Mouse (Mus musculus) T-cell, adult 2 months (primary cell): ENCODE results near the gene Alx3.

ENCODE experiments used
- DNase-seq: peaks from one replicate; pipeline ENCODE4 v3.0.0; 2022; ENCODE audit warnings: low spot score

Gene Alx3

DNA sequence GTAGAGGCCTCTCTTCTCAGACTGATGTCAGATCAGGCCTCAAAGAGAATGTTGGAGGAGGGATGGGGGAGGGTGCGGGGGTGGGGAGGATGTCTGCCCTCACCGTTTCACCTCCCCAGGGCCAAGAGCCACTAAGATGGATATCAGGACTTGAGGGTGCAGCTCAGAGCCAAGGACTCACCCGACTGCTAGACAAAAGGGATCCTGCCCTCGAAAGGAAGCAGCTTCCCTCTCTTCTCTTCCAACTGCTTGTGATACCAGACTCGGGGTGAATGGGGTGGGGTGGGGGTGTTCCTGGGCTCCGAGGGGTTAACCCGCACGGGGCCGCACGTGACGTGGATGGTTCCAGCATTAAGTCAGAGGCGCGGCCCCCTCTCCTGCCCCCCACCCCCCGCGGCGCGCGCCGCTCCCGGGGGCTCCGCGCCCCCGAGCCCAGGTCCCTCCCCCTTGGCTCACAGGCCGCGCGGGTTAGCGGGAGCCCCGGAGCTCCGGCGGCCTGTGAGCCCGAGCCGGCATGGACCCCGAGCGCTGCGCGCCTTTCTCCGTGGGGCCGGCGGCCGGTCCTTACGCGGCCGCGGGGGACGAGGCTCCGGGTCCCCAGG, at the start of gene Alx3:
Gene Alx3, plus strand, starts transcription at position 370 of the 602 bp plus-strand sequence.
- no peak for DNase-seq

DNA sequence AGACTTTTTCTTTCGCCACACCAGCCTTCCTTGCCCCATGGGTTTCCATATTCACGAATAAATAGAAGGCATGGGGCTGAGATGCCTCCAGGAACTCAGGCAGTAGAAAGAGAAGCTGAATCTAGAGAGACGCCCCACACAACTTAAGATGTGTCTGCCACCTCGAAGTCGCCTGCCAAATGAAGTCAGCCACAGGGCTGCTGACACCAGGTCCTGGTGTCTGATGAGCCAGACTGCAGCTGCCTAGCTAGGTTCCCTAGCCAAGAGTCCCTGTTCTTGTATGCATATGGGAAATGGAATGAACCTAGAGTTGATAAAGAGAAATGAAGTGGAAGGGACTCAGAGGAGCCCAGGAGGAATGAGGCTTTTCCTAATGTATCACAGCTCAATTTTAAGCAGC, 49.6 kb upstream of the Alx3 start:
- DNase-seq, result no peak

DNA sequence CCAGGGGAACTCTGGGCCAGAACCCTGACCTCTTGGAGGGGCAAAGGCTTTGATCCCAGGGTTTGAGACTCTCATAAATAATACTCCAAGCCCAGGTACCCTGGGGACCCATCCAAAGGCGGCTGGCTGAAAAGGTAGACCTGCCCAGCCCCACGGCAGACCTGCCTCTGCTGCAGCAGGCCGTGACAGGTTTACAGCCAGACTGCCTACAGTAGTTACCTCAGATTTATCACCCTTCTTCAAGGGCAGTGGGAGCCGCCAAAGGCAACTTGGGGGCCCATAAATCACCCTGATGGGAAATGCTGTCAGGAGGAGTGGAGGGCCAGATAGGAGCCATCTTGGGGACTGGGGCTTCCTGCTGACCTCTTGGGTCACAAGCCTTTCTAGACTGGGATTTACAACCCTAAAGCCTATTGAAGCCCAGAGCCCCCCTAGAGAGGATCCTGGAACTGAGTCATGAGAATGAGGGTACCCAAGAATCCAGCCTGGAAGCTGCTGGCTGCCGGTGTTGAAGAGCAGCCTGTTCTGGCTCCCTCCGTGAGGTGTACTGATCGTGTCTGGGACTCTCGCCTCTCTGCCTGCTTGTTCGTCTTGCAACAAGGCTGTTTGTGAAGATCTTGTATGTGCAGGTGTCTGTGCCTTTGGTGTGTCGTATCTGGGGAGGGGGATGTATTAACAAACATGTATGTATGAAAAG, 49.0 kb upstream of the Alx3 start:
- DNase-seq, result no peak

DNA sequence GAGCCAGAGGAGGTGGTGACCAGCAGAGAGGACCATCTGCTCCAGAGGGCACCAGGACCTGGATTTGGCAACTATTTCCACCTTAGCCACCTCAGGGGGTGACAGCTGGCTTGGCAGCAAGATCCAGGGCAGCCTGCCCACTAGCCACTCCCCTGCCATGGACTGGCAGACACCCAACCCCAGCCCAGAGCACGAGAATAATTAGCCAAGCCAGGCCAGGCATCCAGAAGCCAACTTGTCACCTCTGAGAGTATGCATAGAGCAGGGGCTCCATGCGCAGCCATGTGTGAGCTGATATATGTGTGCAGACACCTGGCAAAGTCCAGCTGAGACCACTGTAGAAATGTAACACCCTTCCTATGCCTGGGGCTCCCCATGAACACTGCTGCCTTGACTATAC, 47.9 kb upstream of the Alx3 start:
- DNase-seq, result no peak

DNA sequence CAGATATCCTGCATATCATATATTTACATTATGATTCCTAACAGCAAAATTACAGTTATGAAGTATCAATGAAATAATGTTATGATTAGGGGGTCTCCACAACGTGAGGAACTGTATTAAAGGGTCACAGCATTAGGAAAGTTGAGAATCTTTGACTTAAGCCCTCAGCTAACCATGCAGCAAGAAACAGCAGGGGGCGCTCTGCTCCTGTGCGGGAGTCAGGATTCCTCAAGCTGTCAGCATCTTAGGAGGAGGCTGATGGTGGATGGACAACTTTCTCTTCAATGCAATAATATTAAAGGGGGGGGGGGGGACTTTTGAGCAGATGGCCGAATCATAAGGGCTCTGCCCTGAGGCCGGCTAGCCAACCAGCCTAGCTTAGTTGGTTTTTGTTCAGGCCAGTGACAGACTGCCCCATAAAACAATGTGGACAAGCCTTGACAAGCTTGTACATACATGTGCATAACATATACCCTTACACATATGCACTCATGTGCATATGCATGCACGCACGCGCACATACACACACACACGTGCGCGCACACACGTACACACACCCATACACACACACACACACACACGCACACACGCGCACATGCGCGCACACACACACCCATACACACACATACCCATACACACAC, 44.3 kb upstream of the Alx3 start:
- DNase-seq, result no peak

DNA sequence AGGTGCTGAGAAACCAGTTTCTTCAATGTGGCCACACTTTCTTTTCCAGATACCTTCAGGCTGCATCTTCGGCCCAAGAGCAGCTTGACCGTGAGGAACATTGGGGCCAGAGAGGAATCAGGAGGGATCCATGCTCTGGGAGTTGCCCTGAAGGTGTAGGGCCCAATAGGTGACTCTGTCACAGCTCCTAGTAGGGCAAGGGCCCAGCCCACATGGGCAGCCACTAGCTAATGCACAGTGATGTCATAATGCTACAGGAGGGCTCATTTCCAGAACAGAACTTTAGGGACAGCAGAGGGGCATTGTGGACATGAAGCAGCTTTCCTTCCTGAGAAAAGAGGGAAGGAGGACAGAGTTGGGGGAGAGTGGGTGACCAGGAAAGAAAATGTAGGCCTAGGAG, 40.0 kb upstream of the Alx3 start, which contains the start of gene Ubl4b:
Gene Ubl4b, minus strand, starts transcription at position 232 of the 400 bp plus-strand sequence.
- no peak for DNase-seq

DNA sequence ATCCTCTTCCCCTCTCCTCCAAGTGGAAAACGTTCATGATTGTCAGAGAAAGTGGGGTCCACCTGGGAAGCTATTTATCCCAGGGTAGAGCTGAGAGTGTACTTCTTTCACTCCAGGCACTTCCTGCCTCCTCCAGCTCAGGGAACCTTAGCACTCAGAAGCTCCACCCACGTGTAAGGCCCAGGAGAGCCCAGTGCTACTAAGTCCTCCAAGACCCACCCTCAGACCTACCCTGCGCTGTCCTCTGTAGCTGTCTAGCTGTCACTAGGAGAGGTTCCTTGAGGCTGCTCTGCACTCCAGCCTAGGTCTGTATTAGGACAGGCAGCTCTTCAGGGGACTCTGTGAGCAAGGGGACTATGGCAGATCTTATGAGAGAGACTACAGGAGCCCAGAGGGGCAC, 36.1 kb upstream of the Alx3 start:
- DNase-seq, result no peak

DNA sequence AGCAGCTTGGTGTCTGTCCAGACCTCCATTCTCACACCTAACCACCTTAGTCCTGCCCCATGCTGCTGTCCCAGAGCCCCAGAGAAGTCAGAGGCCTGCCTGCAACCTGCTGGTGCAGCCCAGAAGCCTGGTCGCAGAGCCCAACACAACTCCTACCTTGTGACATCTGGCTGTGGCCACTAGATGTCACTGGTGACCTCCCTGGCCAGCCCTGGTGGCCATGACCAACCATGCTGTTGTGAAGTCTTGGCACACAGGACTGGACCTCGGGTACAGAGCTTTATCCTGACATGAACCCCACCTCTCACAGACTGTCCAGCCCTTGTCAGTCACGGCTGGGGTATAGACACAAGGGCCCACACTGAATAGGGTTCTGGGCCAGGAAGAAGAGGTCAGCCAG, 35.6 kb upstream of the Alx3 start:
- no peak for DNase-seq

DNA sequence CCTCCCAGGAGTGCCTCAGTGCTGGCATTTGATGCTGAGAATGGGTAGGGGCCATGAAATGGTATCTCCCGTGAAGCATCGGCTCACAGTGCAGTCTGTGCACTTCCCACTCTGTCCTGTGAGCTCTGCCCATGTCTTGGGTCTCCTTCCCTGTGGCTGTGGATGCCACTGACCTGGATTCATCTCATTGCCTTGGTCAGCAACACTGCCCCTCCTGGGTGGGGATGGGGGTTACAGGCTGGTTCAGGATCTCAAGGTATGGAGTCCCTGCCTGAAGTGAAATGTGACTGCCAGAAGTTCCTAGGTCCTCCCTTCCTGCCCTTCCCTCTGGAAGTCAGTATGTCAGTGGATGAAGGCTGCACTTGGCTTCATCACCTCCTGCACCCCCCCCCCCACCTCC, 32.7 kb upstream of the Alx3 start:
- DNase-seq, result no peak

DNA sequence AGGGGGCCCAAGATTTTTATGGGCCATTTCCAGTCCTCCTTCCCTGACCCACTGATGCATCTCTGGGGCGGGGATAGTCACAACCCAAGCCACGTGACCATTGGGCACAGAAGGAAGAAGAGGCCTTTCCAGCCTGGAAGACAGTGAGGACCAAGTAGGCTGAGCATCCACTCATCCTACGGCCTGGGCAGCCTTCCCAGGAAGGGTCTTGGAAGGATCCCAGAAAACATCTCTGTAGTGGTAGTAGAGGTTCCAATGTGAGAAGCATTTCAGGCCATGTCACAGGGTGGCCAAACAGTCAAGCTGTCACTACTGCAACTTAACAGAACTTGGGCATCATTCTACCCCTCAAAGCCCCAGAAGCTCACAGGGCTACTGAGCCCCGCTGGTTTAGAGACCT, 32.2 kb upstream of the Alx3 start:
- no peak for DNase-seq

DNA sequence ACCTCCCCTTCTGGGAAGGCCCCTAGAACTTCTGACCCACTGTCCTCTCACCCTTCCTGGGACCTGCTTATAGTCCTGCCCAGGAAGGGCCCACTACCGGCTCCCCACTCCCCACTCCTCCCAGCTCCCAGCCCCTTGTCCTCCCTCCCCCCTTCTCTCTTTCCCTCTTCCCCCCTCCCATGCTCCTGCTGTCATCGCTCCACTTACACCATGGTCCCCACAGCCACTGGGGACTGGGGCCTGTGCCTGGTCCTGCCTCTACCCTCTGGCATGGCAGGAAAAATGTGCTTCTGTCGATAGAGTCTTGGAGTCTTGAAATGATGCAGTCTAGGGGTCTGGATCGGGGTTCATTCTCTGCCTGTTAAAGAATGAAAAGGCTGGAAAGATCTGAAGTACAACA, 31.0 kb upstream of the Alx3 start:
- DNase-seq, result no peak

DNA sequence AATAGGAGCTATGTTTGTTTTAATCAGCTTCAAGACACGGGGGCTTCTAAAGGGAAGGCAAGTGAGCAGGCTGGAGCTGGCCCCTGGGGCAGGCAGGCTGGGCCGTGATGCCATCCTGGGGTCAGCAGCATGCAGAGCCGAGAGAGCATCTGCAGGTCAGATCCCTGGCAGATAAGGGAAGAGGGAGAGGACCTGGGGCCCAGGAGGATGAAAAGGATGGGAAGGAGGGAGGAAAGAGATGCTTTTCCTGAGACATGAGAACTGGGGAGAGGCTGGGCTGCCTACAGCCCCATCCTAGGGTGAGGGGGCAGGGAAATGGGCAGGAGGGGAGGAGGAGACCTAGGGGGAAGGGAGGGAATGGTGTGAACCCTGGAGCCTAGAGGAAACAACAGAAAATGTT, 29.5 kb upstream of the Alx3 start:
- DNase-seq, result no peak

DNA sequence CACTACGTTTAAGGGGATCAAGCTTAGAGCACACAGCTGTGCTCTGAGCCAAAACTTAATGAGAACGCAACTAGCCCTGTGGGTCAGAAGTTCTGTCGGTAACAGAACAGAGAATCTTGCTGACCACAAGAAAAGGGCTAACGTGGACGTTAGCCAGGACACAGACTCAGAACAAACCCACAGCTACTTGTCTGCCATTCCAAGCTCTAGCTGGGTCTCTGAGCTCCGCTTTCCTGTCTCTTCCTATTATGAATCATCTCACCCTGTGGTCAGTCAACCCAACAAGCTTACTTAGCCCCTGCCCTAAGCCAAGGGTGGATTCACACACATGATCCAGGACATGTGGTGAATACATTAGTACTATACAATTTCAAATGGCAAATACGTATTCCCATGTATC, 27.1 kb upstream of the Alx3 start:
- no peak for DNase-seq

DNA sequence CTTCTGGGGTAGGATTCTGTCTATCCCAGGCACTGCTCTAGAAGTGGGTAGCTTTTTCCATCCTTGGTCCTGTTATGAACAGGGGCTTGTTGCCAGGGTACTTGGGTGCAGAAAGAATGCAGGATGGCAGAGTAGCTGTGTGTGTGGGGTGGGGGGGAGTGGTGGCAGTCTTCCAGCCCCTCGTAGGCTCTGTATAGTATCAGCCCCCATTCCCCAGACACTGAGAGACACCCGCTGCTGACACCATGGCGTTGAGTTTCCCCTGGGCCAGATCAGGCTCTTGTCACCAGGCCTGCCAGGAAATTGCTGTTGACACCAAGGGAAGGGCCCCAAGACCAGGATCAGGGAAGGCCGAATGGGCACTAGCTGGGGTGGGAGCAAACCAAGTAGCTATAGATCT, 26.1 kb upstream of the Alx3 start:
- no peak for DNase-seq

DNA sequence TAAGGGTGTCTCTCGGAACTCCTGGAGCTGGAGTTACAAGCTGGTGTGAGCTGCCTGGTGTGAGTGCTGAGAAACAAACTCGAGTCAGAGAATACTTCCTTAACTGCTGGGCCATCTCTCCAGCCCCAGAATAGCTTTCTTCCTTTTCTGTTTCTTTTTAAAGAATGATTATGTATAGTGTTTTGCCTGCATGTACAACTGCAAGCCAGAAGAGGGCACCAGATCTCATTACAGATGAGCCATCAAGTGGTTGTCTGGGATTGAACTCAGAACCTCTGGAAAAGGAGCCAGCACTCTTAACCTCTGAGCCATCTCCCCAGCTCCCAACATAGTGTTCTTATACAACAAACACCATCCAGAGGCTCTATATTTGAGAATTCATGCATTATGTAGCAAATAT, 23.6 kb upstream of the Alx3 start:
- DNase-seq, result no peak

DNA sequence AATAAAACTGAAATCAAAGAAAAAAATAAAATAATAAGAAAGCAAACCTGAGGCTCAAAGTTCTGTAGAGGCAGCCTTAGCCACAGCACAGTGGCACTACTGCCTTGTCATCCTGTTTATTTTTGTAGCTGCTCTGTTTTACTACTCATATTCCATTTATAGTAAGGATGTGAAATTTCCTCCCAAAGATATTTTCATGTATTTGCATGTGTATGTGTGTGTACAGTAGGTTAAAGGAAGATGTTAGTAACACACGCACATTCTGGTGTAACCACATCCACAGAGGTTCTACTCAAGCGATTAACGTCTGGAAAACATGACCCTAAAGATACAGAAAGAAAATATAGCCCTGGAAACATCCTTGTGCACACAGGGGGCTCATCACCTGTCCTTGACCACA, 18.0 kb upstream of the Alx3 start:
- DNase-seq, result no peak

DNA sequence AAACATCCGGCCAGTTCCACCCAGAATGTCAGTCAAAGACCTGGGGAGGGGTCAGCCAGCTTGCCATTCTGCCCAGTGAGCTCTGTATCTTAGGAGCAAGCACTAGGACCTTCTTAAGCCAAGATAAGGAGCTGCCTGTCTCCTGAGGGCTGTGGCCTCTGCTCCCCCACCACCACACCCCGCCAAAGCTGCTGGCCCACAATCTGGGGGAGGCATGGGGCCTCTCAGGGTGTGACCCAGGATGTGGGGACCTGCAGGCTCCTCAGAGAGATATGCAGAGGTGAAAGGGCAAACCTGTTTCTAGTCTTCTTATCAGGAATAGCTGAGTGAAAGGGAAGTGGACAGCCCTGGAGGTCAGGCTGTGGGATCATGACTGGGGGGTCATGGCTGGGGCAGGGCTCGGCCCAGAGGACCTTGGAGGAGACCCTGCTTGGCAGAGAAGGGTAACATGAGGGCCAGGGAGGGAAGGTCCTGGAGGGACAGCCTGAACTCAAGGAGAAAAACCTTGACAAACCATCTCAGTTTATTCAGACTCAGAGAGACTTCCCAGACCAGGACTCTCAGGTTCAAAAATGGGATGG, 16.9 kb upstream of the Alx3 start:
- no peak for DNase-seq

DNA sequence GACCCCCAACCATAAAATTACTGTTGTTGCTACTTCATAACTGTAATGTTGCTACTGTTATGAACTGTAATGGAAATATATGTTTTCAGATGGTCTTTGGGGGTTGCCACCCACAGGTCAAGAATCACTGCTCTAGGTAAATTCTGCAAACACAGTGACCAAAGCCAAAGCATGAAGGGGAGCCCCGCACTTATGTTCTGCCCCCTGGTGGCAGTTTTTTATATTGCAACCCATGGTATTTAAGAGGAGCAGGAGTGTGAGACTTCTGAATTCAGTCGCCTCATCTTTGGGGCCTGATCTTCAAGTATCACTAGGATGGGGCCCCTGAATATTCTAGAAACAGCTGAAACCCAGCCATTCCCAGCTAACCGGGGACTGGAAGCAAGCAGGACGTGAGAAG, 15.4 kb upstream of the Alx3 start:
- peak; percentile 20 for DNase-seq

DNA sequence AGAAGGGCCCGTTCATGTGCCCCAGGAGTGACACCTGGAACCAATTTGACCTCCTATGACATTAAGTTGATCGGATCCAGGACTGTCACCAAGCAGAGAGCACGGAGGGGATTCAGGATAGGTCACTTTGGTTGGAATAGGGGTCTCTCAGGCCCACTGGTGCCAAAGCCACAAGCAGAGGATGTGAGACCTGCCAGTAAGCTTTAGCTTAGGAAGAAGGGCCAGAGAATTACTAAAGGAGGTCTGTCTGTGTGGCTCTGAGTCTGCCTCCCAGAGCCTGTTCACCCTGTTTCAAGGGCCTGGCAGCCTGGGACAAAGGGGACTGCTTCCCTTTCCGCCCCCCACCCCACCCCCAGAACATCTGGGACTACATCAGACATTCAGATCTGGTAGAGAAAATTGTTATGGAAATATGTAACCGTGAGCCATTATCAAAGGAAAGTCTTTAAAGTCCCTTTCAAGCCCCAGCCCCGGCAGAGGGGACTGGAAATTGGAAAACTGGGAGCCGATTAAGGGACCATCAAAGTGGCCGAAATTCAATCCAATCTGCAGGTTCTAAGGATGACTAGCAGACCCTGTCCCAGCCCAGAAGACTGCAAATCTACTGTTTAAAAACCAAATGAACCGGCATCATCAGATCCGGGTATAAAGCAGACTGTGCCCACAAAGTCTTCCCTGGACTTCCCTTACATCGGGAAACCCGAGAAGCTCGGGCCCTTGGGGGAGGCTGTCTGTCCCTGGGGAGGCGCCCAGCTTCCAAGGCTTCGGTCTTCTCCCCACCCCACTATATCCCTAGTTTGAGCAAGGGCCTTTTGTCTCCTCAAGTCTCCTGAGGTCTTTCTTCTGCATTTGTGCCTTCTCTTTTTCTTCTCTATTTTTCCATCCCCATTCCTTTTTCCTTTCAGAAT, 13.5 kb upstream of the Alx3 start:
- no peak for DNase-seq

DNA sequence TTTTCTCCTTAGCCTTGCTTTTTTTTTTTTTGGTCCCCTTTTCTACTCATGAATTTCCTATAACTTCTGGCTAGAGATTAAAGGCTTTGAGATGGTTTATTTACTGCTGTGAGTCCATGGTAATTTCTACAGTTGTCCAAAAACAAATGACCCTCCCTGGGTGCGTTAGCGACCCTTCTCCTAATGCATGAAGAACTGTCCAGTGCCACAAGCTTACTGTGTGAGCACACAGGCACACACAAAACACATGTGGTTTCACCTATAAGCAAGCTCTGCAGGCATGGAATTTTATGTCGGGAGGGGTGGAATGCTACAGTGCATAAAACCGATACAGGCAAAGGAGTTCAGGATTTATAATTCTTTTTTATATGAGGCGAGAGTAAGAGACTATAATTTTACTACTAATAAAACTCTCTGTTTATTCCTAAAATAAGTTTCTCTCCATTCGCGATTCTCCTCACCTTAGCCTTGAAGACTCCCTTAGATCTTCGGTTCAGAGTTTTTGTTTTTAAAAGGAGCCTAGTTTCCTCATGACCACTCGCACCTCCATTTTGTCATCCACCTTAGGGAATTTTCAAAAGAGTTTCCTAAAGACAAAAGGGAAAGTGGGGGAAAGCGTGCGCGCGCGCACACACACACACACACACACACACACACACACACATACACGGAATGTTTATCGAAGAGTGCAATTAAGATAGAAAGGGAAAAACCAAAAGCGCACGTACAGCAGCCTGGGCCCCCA, 12.5 kb upstream of the Alx3 start:
- no peak for DNase-seq
